Mouse (Mus musculus) liver, postnatal 0 days (tissue): Measurements from ENCODE around the gene Lmbr1. TPM values are rescaled to one million over a fixed set of nuclear protein-coding genes. Genes with fewer than 3 reads are reported as not detected.

Experiments used
- ATAC-seq: fragments of 200-750 bp; cut with Nextera tagmentation; 2 replicates; pipeline ENCODE4 v1.8.0; 2017; ENCODE audit warnings: mild to moderate bottlenecking, moderate library complexity
- DNase-seq: peaks from one replicate; pipeline ENCODE4 v3.0.0-alpha.2; 2016
- H3K27ac ChIP-seq: fragments of 300-500 bp; sonication (generic); 2 replicates; pipeline ENCODE4 v1.5.1; 2014; ENCODE audit warnings: antibody characterized with exemption, moderate library complexity, mild to moderate bottlenecking, low read depth
- H3K27me3 ChIP-seq: fragments of 300-500 bp; sonication (generic); 2 replicates; pipeline ENCODE4 v1.6.1; 2014; ENCODE audit warnings: low read length, control low read depth, mixed read lengths; ENCODE audit not compliant: insufficient read depth
- H3K36me3 ChIP-seq: fragments of 300-500 bp; sonication (generic); replicated peaks from 2 replicates; pipeline ENCODE4 v1.6.1; 2014; ENCODE audit warnings: mild to moderate bottlenecking, control low read depth, low read length, moderate library complexity, mixed read lengths; ENCODE audit not compliant: insufficient read depth
- H3K4me1 ChIP-seq: fragments of 300-500 bp; sonication (generic); 2 replicates; pipeline ENCODE4 v1.6.1; 2014; ENCODE audit warnings: antibody characterized with exemption, mild to moderate bottlenecking, control low read depth; ENCODE audit not compliant: insufficient read depth
- H3K4me2 ChIP-seq: fragments of 300-500 bp; sonication (generic); 2 replicates; pipeline ENCODE4 v1.6.1; 2014; ENCODE audit warnings: low read depth, mild to moderate bottlenecking, low read length, moderate library complexity, mixed read lengths
- H3K4me3 ChIP-seq: fragments of 300-500 bp; sonication (generic); 2 replicates; pipeline ENCODE4 v1.5.1; 2014; ENCODE audit warnings: low read depth, low read length
- H3K9ac ChIP-seq: fragments of 300-500 bp; sonication (generic); replicated peaks from 2 replicates; pipeline ENCODE4 v1.6.1; 2014; ENCODE audit warnings: mild to moderate bottlenecking, moderate library complexity
- H3K9me3 ChIP-seq: fragments of 300-500 bp; sonication (generic); 2 replicates; pipeline ENCODE4 v1.6.1; 2016; ENCODE audit warnings: mild to moderate bottlenecking, control low read depth, low read length, mixed read lengths
- CTCF ChIP-seq: sonication (generic); IDR thresholded peaks from 2 replicates; pipeline ENCODE4 v1.5.1; 2016; ENCODE audit warnings: antibody characterized with exemption, low read depth
- EP300 ChIP-seq: IDR thresholded peaks from 2 replicates; pipeline ENCODE4 v1.6.1; 2016; ENCODE audit warnings: antibody characterized with exemption, low read depth, mild to moderate bottlenecking
- WGBS: fragments of 180-500 bp; shearing (Covaris S2); extraction: QIAGEN DNeasy Blood & Tissue Kit; methylation state at CpG from one replicate; pipeline ENCODE4 v1.1.7; 2014; ENCODE audit not compliant: insufficient replicate concordance; 5-methylcytosine and 5-hydroxymethylcytosine counted together
- polyA plus RNA-seq: library from polyadenylated mRNA; unstranded; fragments of >200 nt; fragmentation: Nextera tagmentation; extraction: Ambion mirVana; gene quantifications from 2 replicates; pipeline ENCODE4 v1.2.1, GENCODE M21; 2015

The Lmbr1 gene
- polyA plus RNA-seq, 1 experiment from 2014 or later: 3.1 TPM

- 47% methylated on average over 5 of the region's 5 CpGs for WGBS
- Histone ChIP-seq H3K9me3 (no peaks in the 10 kb centered on the region), H3K4me3 (no peak overlapping the region), H3K27me3 (no peaks in the 10 kb centered on the region), H3K4me1 (no peaks in the 10 kb centered on the region), H3K27ac (no peak overlapping the region), H3K36me3 (no peaks in the 10 kb centered on the region), H3K4me2 (no peak overlapping the region), H3K9ac (no peak overlapping the region)
- peak; percentile 59 for TF ChIP-seq CTCF
- TF ChIP-seq EP300: no peak
- ATAC-seq (no peak), DNase-seq (no peak)
Observed at GRCm38 (mm10) chr5:29335836-29336235, 42.4 kb downstream of the Lmbr1 start.

GRCm38 (mm10) chr5:29322503-29322902 is 55.7 kb downstream of the Lmbr1 start:
- H3K9me3 ChIP-seq: no peaks in the 10 kb centered on the region
- WGBS: 82% methylated on average over 2 of the region's 2 CpGs
- no peak for ATAC-seq
- H3K4me2 ChIP-seq: no peak overlapping the region
- no peak for DNase-seq
- no peaks in the 10 kb centered on the region for H3K4me1 ChIP-seq
- no peaks in the 10 kb centered on the region for H3K27me3 ChIP-seq
- no peak overlapping the region for H3K9ac ChIP-seq
- H3K27ac ChIP-seq: no peak overlapping the region
- TF ChIP-seq EP300 (no peak), CTCF (no peak)
- no peak overlapping the region for H3K4me3 ChIP-seq
- no peaks in the 10 kb centered on the region for H3K36me3 ChIP-seq

GRCm38 (mm10) chr5:29309191-29309590 is 69.0 kb downstream of the Lmbr1 start:
- DNase-seq (no peak), ATAC-seq (no peak)
- Histone ChIP-seq H3K4me2 (no peak overlapping the region), H3K27me3 (no peaks in the 10 kb centered on the region), H3K4me1 (no peaks in the 10 kb centered on the region), H3K27ac (no peak overlapping the region), H3K36me3 (no peaks in the 10 kb centered on the region), H3K9ac (no peak overlapping the region), H3K4me3 (no peak overlapping the region), H3K9me3 (no peaks in the 10 kb centered on the region; the same call in 1 of the 2 replicates)
- TF ChIP-seq EP300 (no peak), CTCF (no peak)
- 55% methylated on average over 3 of the region's 3 CpGs for WGBS

GRCm38 (mm10) chr5:29293194-29293593 is 85.0 kb downstream of the Lmbr1 start:
- DNase-seq: peak; percentile 67
- 26% methylated on average over 2 of the region's 2 CpGs for WGBS
- Histone ChIP-seq H3K9me3 (no peaks in the 10 kb centered on the region), H3K4me2 (no peak overlapping the region), H3K36me3 (0 out of 2 replicates have a peak, but pooled peaks cover 3% of the 10 kb centered on the region), H3K4me3 (no peak overlapping the region), H3K27me3 (no peaks in the 10 kb centered on the region), H3K4me1 (no peaks in the 10 kb centered on the region), H3K9ac (no peak overlapping the region), H3K27ac (no peak overlapping the region)
- TF ChIP-seq CTCF (peak; percentile 88), EP300 (no peak)
- ATAC-seq: no peak

- Histone ChIP-seq H3K4me3 (no peak overlapping the region), H3K4me2 (no peak overlapping the region), H3K4me1 (no peaks in the 10 kb centered on the region), H3K9ac (no peak overlapping the region), H3K36me3 (0 out of 2 replicates have a peak, but pooled peaks cover 3% of the 10 kb centered on the region), H3K9me3 (no peaks in the 10 kb centered on the region), H3K27ac (no peak overlapping the region), H3K27me3 (no peaks in the 10 kb centered on the region)
- WGBS: 84% methylated on average over 3 of the region's 3 CpGs
- ATAC-seq (no peak), DNase-seq (no peak)
- TF ChIP-seq CTCF: no peak
- no peak for TF ChIP-seq EP300
Observed at GRCm38 (mm10) chr5:29290110-29290509, 88.1 kb downstream of the Lmbr1 start.

- ATAC-seq: no peak
- no peak for DNase-seq
Observed at GRCm38 (mm10) chr5:29289703-29290102, 88.5 kb downstream of the Lmbr1 start.

GRCm38 (mm10) chr5:29281081-29281480 is 97.1 kb downstream of the Lmbr1 start:
- Histone ChIP-seq H3K4me1 (no peaks in the 10 kb centered on the region), H3K4me2 (no peak overlapping the region), H3K27me3 (no peaks in the 10 kb centered on the region), H3K36me3 (no peaks in the 10 kb centered on the region), H3K9ac (no peak overlapping the region), H3K27ac (no peak overlapping the region), H3K9me3 (no peaks in the 10 kb centered on the region), H3K4me3 (no peak overlapping the region)
- TF ChIP-seq EP300: no peak
- ATAC-seq: no peak
- DNase-seq: no peak
- 82% methylated on average over 3 of the region's 3 CpGs for WGBS

More at GRCm38 (mm10) chr5:29289703-29290102, 88.5 kb downstream of the Lmbr1 start:
- H3K4me2 ChIP-seq: no peak overlapping the region
- H3K27ac ChIP-seq: no peak overlapping the region
- 54% methylated on average over 6 of the region's 6 CpGs for WGBS
- H3K36me3 ChIP-seq: 0 out of 2 replicates have a peak, but pooled peaks cover 3% of the 10 kb centered on the region
- no peak overlapping the region for H3K9ac ChIP-seq
- TF ChIP-seq CTCF (no peak), EP300 (no peak)
- no peaks in the 10 kb centered on the region for H3K9me3 ChIP-seq
- no peaks in the 10 kb centered on the region for H3K27me3 ChIP-seq
- H3K4me3 ChIP-seq: no peak overlapping the region
- H3K4me1 ChIP-seq: no peaks in the 10 kb centered on the region
